In the genomic region with DNA sequence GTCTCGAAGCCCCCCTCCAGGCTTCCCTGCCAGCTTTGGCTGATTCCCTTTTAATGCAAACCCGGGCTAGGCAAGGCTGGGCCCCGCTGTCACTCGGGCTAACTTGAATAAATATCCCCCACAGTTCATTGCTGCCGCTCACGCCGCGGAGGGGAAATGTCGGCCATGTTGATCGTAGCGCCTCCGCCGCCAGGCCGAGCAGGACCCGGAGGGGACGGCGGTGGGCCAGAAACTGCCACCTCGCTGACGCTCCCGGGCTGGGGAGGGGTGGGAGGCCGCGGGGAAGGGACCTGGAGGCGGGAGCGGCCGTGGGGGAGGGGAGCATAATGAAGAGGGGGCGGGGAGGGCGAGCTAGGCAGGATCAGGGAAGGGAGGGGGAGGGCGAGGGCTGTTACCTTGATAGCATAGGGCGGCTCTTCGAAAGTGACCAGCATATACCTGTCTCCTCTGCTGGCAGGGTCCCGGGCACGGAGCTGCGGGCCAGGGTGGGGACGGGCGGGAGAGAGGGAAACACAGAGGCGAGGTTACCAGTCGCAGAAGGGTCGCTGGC, we compare ENCODE assay signal across 8 mouse cellular contexts. TPM values are rescaled to one million over a fixed set of nuclear protein-coding genes. Genes with fewer than 3 reads are reported as not detected.
DNase-seq lines count a peak whose midpoint lies in the region; ATAC-seq and TF ChIP-seq lines count a peak whose summit lies in the region.

No protein-coding gene starts in this region.

- H3K4me2 ChIP-seq in embryonic facial prominence, embryonic 14.5 days (ENCODE audit: low read depth, low read length): peak overlapping the region; percentile 65
- H3K4me2 ChIP-seq in kidney, embryonic 14.5 days (replicated peaks; ENCODE audit: low read depth, low read length): peak overlapping the region; percentile 44
- peak overlapping the region; percentile 53 for H3K4me2 ChIP-seq in limb, embryonic 15.5 days
- peak overlapping the region; percentile 85 for H3K4me2 ChIP-seq in midbrain, postnatal 0 days (ENCODE audit: low read depth, low read length, poor library complexity, severe bottlenecking)

- H3K27me3 ChIP-seq in embryonic facial prominence, embryonic 14.5 days (replicated peaks; ENCODE audit: control insufficient read depth, insufficient read depth, low read length): no peaks in the 10 kb centered on the region
- no peaks in the 10 kb centered on the region for H3K27me3 ChIP-seq in kidney, embryonic 14.5 days (ENCODE audit: control insufficient read depth, insufficient read depth, low read length)
- H3K27me3 ChIP-seq in limb, embryonic 15.5 days: no peaks in the 10 kb centered on the region
- no peaks in the 10 kb centered on the region for H3K27me3 ChIP-seq in midbrain, postnatal 0 days (ENCODE audit: insufficient read depth, low read length)

- peaks cover 25% of the 10 kb centered on the region for H3K36me3 ChIP-seq in embryonic facial prominence, embryonic 14.5 days (ENCODE audit: control insufficient read depth, insufficient read depth, low read length)
- peaks cover 12% of the 10 kb centered on the region for H3K36me3 ChIP-seq in kidney, embryonic 14.5 days (ENCODE audit: control insufficient read depth, insufficient read depth, low read length)
- H3K36me3 ChIP-seq in limb, embryonic 15.5 days: no peaks in the 10 kb centered on the region
- H3K36me3 ChIP-seq in midbrain, postnatal 0 days (ENCODE audit: insufficient read depth, low read length): no peaks in the 10 kb centered on the region

- peak overlapping the region; percentile 98 for H3K4me3 ChIP-seq in embryonic facial prominence, embryonic 14.5 days (ENCODE audit: low read depth, low read length)
- H3K4me3 ChIP-seq in kidney, embryonic 14.5 days (ENCODE audit: low read length): peak overlapping the region; percentile 99
- H3K4me3 ChIP-seq in limb, embryonic 15.5 days: peak overlapping the region; percentile 96
- peak overlapping the region; percentile 79 for H3K4me3 ChIP-seq in midbrain, postnatal 0 days (ENCODE audit: low read depth, low read length)

- 0 out of 2 replicates have a peak, but pooled peaks cover 4% of the 10 kb centered on the region for H3K4me1 ChIP-seq in embryonic facial prominence, embryonic 14.5 days (ENCODE audit: control insufficient read depth, insufficient read depth, low read length)
- 0 out of 2 replicates have a peak, but pooled peaks cover 3% of the 10 kb centered on the region for H3K4me1 ChIP-seq in kidney, embryonic 14.5 days (ENCODE audit: control insufficient read depth, insufficient read depth, low read length)
- H3K4me1 ChIP-seq in limb, embryonic 15.5 days: peaks cover 3% of the 10 kb centered on the region; the same call in 1 of the 2 replicates
- peaks cover 6% of the 10 kb centered on the region for H3K4me1 ChIP-seq in midbrain, postnatal 0 days (ENCODE audit: insufficient read depth, low read length)

- H3K9ac ChIP-seq in embryonic facial prominence, embryonic 14.5 days (ENCODE audit: low read depth, low read length): peak overlapping the region; percentile 99
- peak overlapping the region; percentile 99 for H3K9ac ChIP-seq in kidney, embryonic 14.5 days (ENCODE audit: low read depth, low read length)
- peak overlapping the region; percentile 98 for H3K9ac ChIP-seq in limb, embryonic 15.5 days
- peak overlapping the region; percentile 94 for H3K9ac ChIP-seq in midbrain, postnatal 0 days (replicated peaks; ENCODE audit: low read length, poor library complexity, severe bottlenecking)

- ATAC-seq in embryonic facial prominence, embryonic 14.5 days (ENCODE audit: low read depth): peak; percentile 6
- ATAC-seq in kidney, embryonic 14.5 days (ENCODE audit: low FRiP score, low TSS enrichment): peak; percentile 50
- peak; percentile 26 for ATAC-seq in limb, embryonic 15.5 days (ENCODE audit: insufficient number of reproducible peaks, low FRiP score, low TSS enrichment, low read depth)
- peak; percentile 24 for ATAC-seq in midbrain, postnatal 0 days (ENCODE audit: low FRiP score)

- TF ChIP-seq CTCF in midbrain, postnatal 0 days (IDR thresholded peaks at IDR 0.05): no peak

- WGBS in embryonic facial prominence, embryonic 14.5 days: under 1% methylated on average over 27 of the region's 38 CpGs
- WGBS in kidney, embryonic 14.5 days: 2% methylated on average over 36 of the region's 38 CpGs
- WGBS in limb, embryonic 15.5 days: 2% methylated on average over 34 of the region's 38 CpGs
- WGBS in midbrain, postnatal 0 days: 1% methylated on average over 25 of the region's 38 CpGs

- DNase-seq in 3134 (ENCODE audit: extremely low read depth, insufficient read length, low spot score): peak; percentile 76
- DNase-seq in adrenal gland, postnatal 36 days: peak; percentile 71 to 85
- peak; percentile 81 for DNase-seq in embryonic facial prominence, embryonic 14.5 days (ENCODE audit: low spot score)
- peak; percentile 68 to 70 for DNase-seq in heart, adult 9 months (ENCODE audit: low spot score in 2 of 2)
- DNase-seq in midbrain, postnatal 0 days (ENCODE audit: low spot score): peak; percentile 78
- peak; percentile 80 to 82 for DNase-seq in spleen, postnatal 10 days (ENCODE audit: low spot score in 2 of 2)

- peak overlapping the region; percentile 99 for H3K27ac ChIP-seq in embryonic facial prominence, embryonic 14.5 days (replicated peaks; ENCODE audit: low read depth, low read length)
- H3K27ac ChIP-seq in kidney, embryonic 14.5 days (ENCODE audit: low read depth, low read length): peak overlapping the region; percentile 98
- peak overlapping the region; percentile 99 for H3K27ac ChIP-seq in limb, embryonic 15.5 days
- peak overlapping the region; percentile 87 for H3K27ac ChIP-seq in midbrain, postnatal 0 days (ENCODE audit: low read depth, low read length)

- no peaks in the 10 kb centered on the region for H3K9me3 ChIP-seq in embryonic facial prominence, embryonic 14.5 days (ENCODE audit: control insufficient read depth, low read length)
- H3K9me3 ChIP-seq in kidney, embryonic 14.5 days (ENCODE audit: control insufficient read depth, low read length): no peaks in the 10 kb centered on the region
- no peaks in the 10 kb centered on the region for H3K9me3 ChIP-seq in limb, embryonic 15.5 days
- H3K9me3 ChIP-seq in midbrain, postnatal 0 days (ENCODE audit: low read length): no peaks in the 10 kb centered on the region

RNA-seq across cellular contexts. Expression of a gene that starts 1.1 kb away (rescaled TPM):
- 10 to 100 TPM; 42.0 to 63.8 TPM for total RNA-seq in adrenal gland, postnatal 36 days (2021)
- 26.6 and 27.0 TPM in 2 replicates for polyA plus RNA-seq in embryonic facial prominence, embryonic 14.5 days (2014; fragmentation: Nextera tagmentation; extraction: Ambion mirVana)
- 26.1 and 32.1 TPM in 2 replicates for polyA plus RNA-seq in kidney, embryonic 14.5 days (2014; fragmentation: Nextera tagmentation; extraction: Ambion mirVana)
- 17.8 and 24.2 TPM in 2 replicates for polyA plus RNA-seq in limb, embryonic 15.5 days (2015; fragmentation: Nextera tagmentation; extraction: Ambion mirVana)
- total RNA-seq in midbrain, postnatal 0 days (2014; rRNA removed): 19.1 and 44.9 TPM in 2 replicates
- 6.1 and 9.5 TPM in 2 replicates for polyA plus RNA-seq in midbrain, postnatal 0 days (2015; fragmentation: Nextera tagmentation; extraction: Ambion mirVana)

Comparison
In these comparisons a context has a peak if more than half of its experiments do, and no peak if none do; other contexts are left out.
1. Peak in every context shown above with its lines: DNase-seq, ATAC-seq, H3K4me3 ChIP-seq and H3K27ac ChIP-seq.